Mouse (Mus musculus) gastrocnemius, postnatal 10 days (tissue): ENCODE data around the gene Ager. TPM values are rescaled to one million over a fixed set of nuclear protein-coding genes. Genes with fewer than 3 reads are reported as not detected.

Experiments
- DNase-seq: peaks from one replicate; pipeline ENCODE4 v3.0.0; 2021; ENCODE audit warnings: mixed read lengths
- long read RNA-seq, 2 experiments: library from polyadenylated mRNA; stranded (forward); transcript quantifications; one replicate each; pipeline ENCODE4 v2.0.0; 2021
- total RNA-seq, 2 experiments: library from RNA; stranded (reverse); gene quantifications; 2 replicates each; pipeline ENCODE4 v1.2.3; 2021

Ager gene
- 1 to 10 TPM; 1.1 to 1.4 TPM for total RNA-seq
- long read RNA-seq, experiment 1, partial matches to known transcripts = 0 of 1 reads
- long read RNA-seq, experiment 1, other reads (novel, unspliced or antisense) = 0 of 1 reads
- long read RNA-seq, experiment 2 = 0 reads

DNA sequence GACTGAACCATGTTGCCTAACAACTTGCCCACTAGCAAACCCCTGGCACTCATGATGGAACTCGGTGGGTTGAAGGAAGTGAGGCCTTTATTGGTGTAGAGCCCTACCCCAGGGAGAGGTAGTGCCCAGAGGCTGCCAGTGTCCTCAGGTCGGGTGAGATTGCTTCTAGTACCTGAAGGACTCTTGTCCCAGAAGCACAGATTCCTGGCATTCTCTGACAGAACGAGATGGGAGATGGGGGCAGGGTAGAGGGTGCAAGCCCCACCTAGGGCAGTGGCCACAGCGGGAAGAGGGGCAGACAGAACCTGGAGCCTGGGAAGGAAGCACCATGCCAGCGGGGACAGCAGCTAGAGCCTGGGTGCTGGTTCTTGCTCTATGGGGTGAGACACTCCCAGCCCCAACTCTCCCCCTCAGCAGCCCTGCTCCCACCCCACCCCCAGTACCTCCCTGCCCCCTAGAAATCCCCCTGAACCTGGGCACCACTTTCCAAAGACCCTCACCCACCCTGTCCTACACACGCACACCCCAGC lies at the start of gene Ager:
Gene Ager, plus strand, starts transcription at position 297 of the 530 bp plus-strand sequence.
- DNase-seq = no peak

DNA sequence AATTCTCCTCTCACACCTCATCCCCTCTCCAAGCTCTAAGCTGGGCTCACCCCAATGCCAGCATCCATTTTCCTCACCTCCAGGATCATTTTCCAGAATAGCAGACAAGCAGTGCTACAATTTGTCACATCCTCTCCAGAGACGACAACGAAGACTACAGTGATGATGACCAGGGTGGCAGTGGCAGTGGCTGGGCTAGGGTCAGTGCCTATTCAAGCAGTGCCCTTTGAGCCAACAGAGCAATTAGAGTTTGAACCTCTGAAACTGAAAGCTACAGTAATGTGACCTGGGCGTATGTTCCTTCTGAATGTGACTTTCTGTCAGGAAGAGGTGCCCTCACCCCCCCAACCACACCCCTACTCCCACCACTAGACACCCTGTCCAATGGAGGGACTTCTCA lies 48.5 kb upstream of the Ager start:
- no peak for DNase-seq

DNA sequence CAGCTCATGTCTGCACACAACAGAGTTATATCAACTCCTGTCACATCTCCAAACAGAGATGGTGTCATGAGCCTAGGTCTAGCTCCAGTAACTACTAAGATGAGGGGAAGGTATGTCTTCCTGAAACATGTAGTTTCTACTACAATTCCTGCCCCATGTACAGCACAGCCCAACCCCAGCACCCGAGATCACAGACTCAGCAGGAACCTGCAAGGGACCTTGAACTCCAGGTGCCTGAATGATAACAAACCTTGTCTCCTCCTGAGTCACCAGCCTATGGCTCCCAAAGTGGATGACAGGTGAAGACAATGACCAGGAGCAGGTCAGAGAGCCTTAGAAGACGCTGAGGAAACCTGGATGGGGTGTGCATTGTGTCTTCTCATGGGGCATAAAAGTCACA lies 47.8 kb upstream of the Ager start:
- no peak for DNase-seq

DNA sequence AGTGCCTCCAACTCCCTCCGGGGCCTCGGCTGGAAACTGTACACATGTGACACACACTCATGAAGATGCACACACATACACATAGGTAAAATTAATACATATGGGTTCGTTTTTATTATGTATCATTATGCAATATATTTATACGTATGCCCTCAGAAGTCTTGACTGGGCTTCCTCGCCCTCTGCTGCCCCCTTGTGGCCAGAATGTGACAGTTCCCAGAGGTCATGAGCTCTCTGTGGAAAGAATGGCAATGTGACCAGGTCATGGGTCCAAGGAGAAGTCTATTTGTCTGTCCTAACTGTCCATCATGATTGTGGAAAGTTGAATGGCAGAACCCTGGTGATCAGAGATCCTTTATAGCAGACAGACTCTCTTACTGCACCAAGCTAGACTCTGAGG lies 42.2 kb upstream of the Ager start:
- peak; percentile 86 for DNase-seq

DNA sequence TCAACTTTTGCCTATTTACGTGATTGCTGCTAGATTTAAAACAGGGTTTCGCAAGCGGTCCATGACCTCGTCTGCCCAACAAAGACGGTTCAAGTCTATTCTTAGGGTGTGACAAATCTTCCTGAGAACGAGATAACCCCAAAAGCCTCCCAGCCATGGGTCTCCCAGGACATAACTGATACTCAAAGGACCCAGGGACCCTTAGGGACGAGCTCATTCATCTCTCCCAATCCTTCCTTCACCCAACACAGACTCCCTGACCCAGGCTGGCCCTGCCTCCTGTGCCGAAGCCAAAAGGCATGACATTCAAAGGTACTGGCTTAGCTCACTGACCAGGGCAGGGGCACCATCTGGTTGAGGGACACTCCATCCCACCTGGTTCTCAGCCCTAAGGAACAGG lies 41.3 kb upstream of the Ager start:
- no peak for DNase-seq

DNA sequence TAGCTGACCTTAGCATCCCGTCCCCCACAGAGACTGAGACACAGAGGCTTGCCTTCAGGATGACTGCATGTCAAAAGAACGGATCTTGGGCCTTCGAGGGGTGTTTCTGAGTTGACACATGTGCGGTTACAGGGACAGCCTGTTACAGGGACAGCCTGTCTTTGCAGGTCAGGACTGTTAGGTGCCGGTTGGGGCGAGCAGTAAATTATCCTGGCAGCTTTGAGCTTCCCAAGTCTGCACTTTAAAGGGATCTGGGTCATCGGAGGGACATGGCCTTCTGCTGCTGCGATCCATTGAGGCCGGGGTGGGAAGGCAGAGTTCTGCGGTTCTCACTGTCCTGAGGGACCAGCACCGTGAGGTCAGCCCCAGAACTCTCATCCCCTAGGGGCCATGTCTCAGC lies 40.3 kb upstream of the Ager start:
- DNase-seq = no peak

DNA sequence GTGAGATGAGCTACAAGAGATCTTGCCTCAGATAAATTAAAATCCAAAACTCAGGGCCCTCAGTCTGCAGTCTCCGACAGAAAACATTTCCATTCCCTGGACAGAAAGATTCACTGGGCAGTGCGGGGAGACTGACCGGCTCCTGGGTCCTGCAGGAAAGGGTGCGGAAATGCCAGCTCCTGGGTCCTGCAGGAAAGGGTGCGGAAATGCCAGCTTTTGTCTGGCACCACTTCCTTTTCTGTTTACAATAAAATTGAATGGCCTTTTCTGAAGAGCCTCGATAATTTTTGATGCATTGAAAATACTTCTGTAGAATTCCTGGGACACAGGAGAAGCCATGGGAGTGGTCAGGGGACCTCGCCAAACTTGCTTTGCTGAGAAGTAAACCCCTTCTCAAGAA lies 38.5 kb upstream of the Ager start:
- DNase-seq = no peak

DNA sequence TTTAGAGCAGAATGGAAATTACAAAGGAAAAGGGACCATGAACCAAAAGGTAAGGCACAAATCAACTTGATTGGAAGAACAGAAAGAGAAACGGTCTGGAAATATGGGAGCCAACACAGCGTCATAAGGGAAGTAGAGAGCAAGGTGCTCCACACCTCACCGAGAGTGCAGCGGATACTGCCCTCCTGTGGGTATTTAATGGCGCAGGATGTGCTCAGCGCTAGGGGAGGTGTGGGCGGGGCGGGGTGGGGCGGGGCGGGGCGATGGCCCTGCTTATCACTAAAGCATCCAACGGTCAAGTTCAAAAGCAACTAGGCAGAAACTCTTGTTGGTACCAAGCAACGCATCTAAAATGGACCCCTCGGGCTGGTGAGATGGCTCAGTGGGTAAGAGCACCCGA lies 37.8 kb upstream of the Ager start:
- no peak for DNase-seq

DNA sequence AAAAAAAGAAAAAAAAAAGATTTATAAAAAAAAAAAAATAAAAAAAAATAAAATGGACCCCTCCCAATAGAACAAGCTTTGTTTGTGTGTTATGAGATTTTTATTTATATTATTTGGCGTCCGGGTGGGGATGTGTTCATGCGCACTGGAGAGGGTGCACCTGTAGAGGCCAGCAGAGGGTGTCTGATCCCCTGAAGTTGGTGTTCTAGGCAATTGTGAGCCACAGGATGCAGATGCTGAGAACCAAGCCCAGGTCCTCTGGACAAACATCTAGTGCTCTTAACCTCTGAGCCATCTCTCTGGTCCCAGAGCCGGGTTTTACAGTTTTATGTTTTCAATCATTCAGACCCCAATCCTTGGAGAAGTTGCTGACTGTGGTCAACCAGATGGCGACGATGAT lies 37.2 kb upstream of the Ager start:
- no peak for DNase-seq

DNA sequence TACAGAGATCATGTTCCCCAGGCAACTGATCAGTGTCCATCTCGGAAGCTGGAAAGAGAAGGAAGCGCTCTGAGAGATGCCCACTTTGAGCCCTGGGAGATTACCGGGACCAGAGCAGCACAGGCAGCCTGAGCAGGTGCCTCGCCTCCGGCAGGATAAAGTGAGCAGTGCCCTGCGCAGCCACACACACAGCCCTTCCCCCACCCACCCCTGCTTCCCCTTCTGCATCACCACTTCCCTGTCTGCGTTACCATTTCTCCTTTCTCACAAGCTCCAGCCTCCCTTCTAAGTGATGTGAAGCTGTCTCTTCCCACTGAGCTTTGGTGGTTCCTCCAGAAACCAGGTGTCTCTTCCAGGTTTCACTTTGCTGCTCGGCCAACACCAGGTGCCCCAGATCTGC lies 36.5 kb upstream of the Ager start:
- no peak for DNase-seq

DNA sequence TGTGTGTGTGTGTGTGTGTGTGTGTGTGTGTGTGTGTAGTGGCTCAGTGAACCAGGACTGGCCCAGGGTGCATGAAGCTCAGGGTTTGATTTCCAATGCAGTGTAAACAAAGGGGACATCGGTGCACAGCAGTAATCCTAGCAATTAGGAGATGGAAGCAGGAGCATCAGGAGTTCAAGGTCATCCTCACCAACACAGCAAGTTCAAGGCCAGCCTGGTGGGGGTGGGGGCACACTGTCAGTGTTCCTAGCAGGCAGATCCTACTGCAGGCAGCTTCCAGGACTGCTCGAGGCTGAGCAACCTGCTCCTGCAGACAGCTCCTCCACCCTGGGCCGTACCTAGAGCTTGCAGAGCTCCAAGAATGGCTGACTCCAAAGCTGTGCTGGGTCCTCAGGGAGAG lies 35.1 kb upstream of the Ager start:
- DNase-seq = no peak

DNA sequence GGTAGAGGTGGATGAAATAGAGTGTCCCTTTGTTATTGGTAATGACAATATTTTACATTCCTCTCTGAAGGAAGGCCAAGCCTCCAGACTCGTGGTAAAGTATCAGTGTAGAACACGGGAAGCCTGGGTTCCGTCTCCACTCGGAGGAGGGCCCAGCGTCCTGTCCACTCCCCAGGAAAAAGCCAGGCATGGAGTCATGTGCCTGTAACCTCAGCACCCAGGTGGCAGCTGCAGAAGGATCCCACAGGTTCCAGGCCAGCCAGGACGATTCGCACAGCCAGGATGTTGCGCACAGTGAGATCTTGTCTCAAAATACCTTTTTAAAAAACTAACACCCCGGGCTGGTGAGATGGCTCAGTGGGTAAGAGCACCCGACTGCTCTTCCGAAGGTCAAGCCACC lies 34.3 kb upstream of the Ager start:
- no peak for DNase-seq

DNA sequence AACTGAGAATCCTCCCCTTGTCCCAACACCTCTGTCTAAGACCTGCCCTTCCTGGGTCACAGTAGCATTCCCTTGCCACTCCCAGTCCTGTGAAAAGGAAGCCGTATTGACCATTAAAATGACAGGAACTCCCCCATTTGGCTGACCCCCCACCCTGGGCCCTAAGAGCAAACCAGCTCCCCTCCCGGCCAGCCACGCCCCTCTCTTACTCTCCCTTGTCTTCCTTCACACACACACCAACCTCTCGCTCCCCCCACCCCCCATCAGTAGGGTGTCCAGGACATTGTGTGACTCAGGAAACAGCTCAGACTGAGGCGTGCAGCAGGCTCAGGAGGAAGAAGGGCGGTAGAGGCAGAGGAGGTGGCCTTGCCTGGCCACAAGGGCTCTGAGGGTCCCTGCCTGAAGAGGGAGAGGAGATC lies 33.6 kb upstream of the Ager start, which contains the start of gene Notch4:
Gene Notch4, plus strand, starts transcription at position 266 of the 419 bp plus-strand sequence.
- no peak for DNase-seq

DNA sequence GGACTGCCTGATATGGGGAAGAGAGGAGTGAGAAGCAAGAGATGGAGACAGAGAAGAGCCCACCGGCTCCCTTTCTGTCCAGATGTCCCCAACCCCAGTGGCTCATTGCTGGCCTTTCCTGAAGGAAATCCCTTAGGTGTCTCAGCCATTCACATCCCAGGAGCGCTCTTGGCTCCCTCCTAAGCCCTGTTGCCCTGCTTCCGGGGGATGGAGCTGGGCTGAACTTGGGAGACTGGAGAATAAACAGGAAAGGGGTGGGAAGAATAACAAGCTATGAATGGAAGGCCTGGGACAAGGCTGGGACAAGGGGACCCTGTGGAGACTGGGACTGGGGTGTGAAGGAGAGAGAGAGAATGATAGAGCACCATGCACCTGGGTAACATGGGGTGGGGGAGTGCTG lies 32.9 kb upstream of the Ager start:
- no peak for DNase-seq

DNA sequence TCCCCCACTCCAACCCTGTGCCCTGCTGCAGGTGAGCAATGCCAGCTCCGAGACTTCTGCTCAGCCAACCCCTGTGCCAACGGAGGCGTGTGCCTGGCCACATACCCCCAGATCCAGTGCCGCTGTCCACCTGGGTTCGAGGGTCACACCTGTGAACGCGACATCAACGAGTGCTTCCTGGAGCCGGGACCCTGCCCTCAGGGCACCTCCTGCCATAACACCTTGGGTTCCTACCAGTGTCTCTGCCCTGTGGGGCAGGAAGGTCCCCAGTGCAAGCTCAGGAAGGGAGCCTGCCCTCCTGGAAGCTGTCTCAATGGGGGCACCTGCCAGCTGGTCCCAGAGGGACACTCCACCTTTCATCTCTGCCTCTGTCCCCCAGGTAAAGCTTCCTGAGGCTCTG lies 30.4 kb upstream of the Ager start:
- DNase-seq = no peak

DNA sequence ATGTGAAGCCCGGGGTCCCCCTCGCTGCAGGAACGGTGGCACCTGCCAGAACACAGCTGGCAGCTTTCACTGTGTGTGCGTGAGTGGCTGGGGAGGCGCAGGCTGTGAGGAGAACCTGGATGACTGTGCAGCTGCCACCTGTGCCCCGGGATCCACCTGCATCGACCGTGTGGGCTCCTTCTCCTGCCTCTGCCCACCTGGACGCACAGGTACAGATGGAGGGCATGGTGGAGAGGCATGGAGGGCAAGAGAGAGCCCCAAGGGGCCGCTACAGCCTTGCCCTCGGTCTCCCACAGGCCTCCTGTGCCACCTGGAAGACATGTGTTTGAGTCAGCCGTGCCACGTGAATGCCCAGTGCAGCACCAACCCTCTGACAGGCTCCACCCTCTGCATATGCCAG lies 29.2 kb upstream of the Ager start:
- DNase-seq = no peak

DNA sequence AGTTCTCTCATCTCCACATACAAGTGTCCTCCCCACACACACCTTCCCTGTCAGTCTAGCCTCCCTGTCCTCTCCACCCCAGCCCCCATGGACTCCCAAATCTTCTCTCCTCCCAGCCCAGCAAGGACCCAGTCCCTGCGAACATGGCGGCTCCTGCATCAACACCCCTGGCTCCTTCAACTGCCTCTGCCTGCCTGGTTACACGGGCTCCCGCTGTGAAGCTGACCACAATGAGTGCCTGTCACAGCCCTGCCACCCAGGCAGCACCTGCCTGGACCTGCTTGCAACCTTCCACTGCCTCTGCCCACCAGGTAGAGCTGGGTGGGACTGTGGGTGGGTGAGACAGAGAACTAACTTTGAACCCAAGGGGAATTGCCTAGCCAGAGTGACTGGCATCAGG lies 27.7 kb upstream of the Ager start:
- DNase-seq = no peak

DNA sequence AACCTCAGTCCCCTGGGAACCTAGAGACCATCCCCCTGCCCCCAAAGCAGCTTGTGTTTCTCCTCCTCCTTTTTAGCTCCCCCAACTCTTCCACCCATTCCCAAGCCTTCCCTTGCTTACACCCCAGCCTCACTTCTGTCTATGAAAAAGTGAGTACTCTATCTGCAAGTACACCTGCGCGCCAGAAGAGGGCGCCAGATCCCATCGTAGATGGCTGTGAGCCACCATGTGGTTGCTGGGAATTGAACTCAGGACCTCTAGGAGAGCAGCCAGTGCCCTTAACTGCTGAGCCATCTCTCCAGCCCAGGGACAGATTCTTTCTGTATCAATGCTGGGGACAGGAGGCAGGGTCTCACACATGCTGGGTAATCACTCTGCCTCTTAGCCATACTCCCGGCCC lies 25.8 kb upstream of the Ager start:
- DNase-seq = no peak

DNA sequence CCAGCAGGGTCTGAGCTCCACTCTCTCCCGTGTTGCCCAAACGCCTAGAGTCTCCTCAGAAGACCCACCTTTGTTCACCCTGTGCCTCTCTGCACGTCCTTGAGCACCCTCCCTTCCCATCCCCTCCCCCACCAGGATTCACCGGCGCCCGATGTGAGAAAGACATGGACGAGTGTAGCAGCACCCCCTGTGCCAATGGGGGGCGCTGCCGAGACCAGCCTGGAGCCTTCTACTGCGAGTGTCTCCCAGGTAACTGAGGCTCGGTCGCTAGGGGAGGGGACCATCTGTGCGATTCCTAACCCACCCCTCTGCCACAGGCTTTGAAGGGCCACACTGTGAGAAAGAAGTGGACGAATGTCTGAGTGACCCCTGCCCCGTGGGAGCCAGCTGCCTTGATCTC lies 25.3 kb upstream of the Ager start:
- no peak for DNase-seq

DNA sequence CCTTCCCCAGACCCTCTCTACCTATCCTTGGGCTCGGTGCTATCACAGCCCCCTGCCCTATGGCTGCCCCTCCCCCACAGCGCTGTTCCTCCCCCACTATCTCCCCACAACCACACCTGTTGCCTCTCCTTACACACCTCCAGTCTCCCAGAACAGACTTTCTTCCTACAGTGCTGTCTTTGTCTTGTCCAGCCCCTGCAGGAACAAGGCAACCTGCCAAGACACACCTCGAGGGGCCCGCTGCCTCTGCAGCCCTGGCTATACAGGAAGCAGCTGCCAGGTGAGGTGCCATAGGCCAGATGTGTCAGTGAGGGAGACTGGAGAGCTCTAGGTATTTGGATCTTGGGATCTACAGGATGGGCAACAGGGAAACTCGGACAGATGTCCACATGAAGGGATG lies 21.1 kb upstream of the Ager start:
- no peak for DNase-seq

DNA sequence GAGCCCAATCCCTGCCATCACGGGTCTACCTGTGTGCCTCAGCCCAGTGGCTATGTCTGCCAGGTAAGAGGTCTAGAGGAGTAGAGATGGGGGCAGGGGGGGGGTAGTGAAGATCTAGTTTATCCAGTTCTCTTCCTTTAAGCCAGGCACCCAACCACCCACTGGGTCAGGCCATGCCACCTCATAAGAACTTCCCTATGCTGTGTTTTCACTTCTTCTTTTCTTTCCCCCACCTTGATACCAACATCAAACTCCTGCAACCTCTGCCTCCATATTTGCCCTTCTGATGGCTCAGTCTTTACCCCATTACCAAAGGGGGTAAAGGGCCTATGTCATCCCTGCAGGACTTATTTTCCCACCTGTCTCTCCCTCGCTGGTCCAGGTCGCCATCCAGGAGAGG lies 19.6 kb upstream of the Ager start:
- DNase-seq = no peak

DNA sequence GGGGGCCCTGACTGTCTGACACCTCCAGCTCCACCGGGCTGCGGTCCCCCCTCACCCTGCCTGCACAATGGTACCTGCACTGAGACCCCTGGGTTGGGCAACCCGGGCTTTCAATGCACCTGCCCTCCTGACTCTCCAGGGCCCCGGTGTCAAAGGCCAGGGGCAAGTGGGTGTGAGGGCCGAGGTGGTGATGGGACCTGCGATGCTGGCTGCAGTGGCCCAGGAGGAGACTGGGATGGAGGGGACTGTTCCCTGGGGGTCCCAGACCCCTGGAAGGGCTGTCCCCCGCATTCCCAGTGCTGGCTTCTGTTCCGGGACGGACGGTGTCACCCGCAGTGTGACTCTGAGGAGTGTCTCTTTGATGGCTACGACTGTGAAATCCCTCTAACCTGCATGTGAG lies 15.1 kb upstream of the Ager start:
- no peak for DNase-seq

DNA sequence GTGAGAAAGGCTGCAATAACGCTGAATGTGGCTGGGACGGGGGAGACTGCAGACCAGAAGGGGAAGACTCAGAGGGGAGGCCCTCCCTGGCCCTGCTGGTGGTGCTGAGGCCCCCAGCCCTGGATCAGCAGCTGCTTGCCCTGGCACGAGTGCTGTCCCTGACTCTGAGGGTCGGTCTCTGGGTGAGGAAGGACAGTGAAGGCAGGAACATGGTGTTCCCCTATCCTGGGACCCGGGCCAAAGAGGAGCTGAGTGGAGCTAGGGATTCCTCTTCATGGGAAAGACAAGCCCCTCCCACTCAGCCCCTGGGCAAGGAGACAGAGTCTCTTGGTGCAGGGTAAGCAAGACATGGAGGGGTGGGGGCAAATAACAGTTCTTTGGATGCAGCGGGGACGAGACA lies 14.3 kb upstream of the Ager start:
- no peak for DNase-seq

DNA sequence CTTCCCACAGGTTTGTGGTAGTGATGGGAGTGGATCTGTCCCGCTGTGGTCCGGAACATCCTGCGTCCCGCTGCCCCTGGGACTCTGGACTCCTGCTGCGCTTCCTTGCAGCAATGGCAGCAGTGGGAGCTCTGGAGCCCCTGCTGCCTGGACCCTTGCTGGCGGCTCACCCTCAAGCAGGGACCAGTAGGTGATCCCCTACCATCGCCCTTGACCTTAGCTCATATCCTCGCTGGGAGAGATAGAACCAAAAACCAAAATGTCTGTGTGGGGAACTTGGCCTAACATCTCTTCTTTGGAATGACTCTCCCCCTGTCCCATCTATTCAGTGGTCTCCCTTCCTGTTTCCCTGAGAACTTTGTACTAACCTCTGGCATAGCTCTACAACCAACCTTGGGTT lies 13.8 kb upstream of the Ager start:
- DNase-seq = no peak

DNA sequence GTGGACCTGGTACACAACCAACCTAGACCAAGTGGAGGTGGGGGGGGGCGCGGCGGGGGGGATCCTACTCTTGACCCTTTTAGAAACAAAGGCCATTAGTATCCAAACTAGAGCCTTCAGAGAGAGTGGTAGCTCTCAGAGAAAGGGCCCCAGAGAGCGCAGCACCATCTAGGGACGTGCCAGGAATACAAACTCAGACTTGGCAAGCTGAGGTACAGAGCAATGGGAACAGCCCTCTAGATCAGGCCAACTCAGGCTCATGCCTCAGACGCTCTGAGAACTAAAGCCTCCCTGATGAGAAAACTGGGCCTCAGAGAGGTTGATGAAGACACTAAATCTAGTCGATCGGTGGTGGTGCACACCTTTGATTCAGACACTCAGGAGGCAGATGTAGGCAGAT lies 12.5 kb upstream of the Ager start:
- DNase-seq = no peak
